Mouse (Mus musculus): ENCODE data around the gene Capn1. TPM values are rescaled to one million over a fixed set of nuclear protein-coding genes. Genes with fewer than 3 reads are reported as not detected.
"Not testable (repeated sequence)": the region's sequence is repeated elsewhere in the genome, so short reads cannot be mapped to it uniquely, and the experiment has no call there.

Gene Capn1
- polyA plus RNA-seq, 1 experiment from 2014 or later: 11.6 TPM

DNA sequence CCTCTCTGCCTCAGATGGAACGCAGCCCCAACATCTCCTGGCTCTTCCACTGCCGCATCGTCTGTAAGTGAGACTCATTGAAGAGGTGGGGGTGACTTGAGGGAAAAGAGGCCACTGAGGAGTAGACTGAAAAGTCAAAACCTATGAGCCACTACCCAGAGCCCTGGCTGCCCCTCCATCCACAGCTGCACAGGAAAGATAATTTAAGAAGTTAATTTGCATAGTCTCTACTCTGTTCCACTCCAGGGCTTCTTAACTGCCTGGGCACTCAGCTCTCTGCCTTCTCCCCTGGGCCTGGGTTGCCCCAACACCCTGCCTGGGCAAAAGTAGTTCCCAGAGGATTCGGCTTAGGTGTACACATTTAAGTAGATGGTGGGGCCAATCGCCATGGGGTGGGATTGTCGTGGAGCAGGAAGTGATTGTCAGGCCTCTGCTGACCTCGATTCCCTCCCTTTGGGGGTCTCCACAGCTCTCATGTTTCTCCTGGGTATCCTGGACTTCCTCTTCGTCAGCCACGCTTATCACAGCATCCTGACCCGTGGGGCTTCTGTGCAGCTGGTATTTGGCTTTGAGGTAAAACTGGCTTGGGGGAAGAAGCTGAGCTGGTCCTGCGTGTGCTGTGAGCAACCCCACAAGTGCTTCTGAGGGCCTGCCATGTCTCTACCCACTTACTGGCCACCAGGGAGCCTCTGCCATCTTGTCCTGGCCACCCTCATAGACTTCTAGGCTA lies 33.1 kb upstream of the Capn1 start:
- H3K27me3 ChIP-seq: no peaks in the 10 kb centered on the region
- WGBS: 86% methylated on average over 11 of the region's 11 CpGs
- H3K36me3 ChIP-seq: peaks cover 58% of the 10 kb centered on the region
- no peak overlapping the region for H3K4me2 ChIP-seq
- no peaks in the 10 kb centered on the region for H3K9me3 ChIP-seq
- no peak overlapping the region for H3K27ac ChIP-seq
- H3K4me3 ChIP-seq: no peak overlapping the region
- H3K9ac ChIP-seq: no peak overlapping the region
- H3K4me1 ChIP-seq: peaks cover 25% of the 10 kb centered on the region
- no peak for ATAC-seq (ENCODE audit: borderline replicate concordance, extremely low read depth, low FRiP score, low TSS enrichment)

DNA sequence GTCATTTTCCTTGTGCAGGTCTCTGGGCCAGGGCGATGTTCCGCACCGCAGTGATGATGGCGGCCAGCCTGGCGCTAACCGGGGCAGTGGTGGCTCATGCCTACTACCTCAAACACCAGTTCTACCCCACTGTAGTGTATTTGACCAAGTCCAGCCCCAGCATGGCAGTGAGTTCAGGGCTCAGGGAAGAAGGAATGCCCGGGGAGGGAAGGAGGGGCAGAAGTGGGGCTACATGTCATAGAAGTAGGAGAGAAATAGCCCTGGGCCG lies 32.1 kb upstream of the Capn1 start:
- Histone ChIP-seq H3K9ac (peak overlapping the region; percentile 89), H3K4me1 (peaks cover 25% of the 10 kb centered on the region), H3K36me3 (peaks cover 48% of the 10 kb centered on the region), H3K4me2 (peak overlapping the region; percentile 93), H3K27ac (no peak overlapping the region), H3K4me3 (peak overlapping the region; percentile 92), H3K9me3 (no peaks in the 10 kb centered on the region), H3K27me3 (no peaks in the 10 kb centered on the region)
- WGBS: 73% methylated on average over 8 of the region's 8 CpGs
- ATAC-seq (ENCODE audit: borderline replicate concordance, extremely low read depth, low FRiP score, low TSS enrichment): no peak

DNA sequence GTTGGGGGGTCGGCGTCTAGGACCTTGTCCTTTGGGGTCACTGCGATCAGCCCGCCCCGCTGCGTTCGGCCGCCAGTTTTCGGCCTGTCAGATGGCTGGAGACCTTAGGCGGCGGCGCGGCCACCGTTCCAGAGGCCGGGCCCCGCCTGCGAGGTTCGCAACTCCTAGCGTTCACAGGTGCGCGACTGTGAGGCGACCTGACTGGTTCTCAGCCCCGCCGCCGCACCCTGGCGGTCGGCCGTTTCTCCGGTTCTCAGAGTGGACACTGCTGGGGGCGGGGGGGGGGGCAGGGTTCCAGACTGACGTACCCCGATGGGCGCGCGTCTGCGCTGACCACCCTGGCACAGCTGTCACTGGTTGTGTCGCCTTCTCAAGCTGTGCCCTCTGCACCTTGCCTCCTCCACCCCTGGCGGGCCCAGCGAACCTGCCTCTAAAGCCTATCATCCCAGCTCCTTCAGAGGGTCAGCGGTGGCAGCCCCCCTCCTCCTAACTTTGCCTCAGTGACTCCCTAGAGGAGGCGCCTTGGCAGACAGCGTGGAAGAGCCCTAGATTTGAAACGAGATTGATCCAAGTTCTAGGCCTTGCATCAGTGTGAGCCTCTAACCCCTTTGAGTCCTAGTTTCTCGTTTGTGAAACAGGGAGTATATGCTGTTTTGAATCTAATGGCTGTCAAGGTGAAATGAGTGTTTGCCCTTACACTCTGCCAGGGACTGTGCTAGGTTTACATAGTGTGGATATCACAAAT lies 31.6 kb upstream of the Capn1 start:
- peak overlapping the region; percentile 89 for H3K9ac ChIP-seq
- H3K4me2 ChIP-seq: peak overlapping the region; percentile 93
- H3K4me1 ChIP-seq: peaks cover 25% of the 10 kb centered on the region
- H3K4me3 ChIP-seq: peak overlapping the region; percentile 92
- H3K27ac ChIP-seq: peak overlapping the region; percentile 98
- H3K27me3 ChIP-seq: no peaks in the 10 kb centered on the region
- no peaks in the 10 kb centered on the region for H3K9me3 ChIP-seq
- WGBS: 2% methylated on average over 36 of the region's 44 CpGs
- peaks cover 42% of the 10 kb centered on the region for H3K36me3 ChIP-seq
- ATAC-seq (ENCODE audit: borderline replicate concordance, extremely low read depth, low FRiP score, low TSS enrichment): peak; percentile 12; the same call in 1 of the 2 replicates

DNA sequence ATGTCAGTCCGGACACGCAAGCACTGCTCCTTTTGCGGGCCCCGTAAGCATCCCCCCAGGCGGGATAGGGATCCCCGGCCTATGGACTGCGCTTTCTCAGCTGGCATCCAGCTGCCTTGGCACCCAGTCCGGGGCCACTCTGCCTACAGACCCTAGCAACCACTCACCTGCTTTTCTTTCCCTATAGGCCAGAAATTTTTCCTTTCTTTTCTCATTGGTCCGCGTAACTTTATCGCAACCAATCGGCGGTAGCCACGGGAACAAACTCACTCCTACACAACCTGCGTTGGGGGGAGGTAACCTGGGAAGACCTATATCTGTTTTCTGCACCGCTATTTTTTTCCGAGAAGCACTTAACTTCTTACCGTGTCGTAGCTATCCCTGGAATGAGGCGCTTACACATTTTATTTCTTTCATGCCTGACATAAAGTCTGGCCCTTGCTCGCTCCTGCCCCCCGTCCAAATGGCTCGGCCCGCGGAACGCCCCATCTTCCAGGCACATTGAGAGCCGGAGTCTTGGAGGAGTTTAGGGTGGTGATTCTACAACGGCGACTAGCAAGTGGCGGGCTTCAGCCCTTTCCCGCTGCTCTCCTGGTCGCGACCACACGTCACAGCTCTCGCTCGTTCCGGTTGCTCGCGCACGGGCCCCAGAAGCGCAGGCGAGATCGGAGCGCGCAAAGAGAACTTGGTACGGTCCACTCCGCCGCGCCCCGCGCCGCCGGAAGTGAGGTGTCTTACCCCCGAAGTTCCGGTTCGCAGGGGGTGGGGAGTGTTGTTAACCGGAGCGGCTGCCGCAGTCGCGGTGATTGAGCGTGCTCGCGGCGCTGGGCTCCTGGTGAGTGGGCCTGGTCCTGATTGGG lies 30.8 kb upstream of the Capn1 start, which contains the start of gene Syvn1:
Syvn1 (plus strand) TSS at position 283 of the 860 bp plus-strand sequence.
- Histone ChIP-seq H3K4me3 (peak within 1 kb of the TSS; percentile 92), H3K9ac (peak within 1 kb of the TSS; percentile 89), H3K4me2 (peak within 1 kb of the TSS; percentile 93), H3K9me3 (no peaks in the 10 kb centered on the region), H3K27me3 (no peaks in the 10 kb centered on the region), H3K27ac (peak within 1 kb of the TSS; percentile 98), H3K36me3 (peaks cover 34% of the 10 kb centered on the region), H3K4me1 (peaks cover 25% of the 10 kb centered on the region)
- under 1% methylated on average over 65 of the region's 65 CpGs for WGBS
- peak; percentile 90 for ATAC-seq (ENCODE audit: borderline replicate concordance, extremely low read depth, low FRiP score, low TSS enrichment)

DNA sequence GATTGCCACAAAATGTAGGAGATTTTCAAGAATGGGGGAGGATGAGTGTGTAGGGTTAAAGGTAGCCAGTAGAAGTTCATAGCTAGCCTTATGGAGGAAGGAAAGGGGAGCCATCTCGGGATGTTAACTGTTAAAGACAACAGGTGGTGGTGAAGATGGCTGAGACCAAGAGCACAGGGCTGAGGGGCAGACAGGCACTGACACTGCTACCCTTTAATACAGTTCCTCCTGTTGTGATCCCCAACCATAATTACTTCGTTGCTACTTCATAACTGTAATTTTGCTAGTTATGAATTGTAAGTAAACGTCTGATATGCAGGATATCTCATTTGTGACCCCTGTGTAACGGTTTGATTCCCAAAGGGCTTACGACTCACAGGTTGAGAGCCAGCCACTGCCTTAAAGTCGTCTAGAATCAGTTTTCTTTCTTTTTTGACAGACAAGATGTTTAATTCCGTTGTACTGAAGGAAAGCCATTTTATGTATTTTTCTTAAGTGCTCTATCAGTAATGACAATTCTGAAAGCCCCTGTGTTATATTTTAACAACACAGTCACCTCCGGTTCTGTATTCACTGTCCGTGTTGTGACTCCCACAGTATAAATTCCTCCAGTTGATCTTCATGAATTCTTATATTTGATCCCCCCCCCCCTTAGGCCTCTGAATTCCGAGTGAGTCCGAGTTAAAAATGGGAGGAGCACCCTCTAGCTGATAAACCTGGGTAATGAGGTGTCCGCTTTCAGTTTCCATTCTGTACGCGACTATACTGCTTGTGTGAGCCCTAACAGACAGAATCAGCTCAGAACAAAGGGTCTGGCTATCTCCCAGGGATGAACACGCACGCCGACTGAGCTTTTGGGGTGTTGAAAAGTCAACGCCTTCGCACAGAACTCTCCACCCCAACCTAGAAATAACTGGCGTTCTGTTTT lies 29.9 kb upstream of the Capn1 start:
- Histone ChIP-seq H3K9me3 (no peaks in the 10 kb centered on the region), H3K27me3 (no peaks in the 10 kb centered on the region), H3K4me2 (peak overlapping the region; percentile 93), H3K4me1 (peaks cover 25% of the 10 kb centered on the region), H3K36me3 (peaks cover 25% of the 10 kb centered on the region), H3K4me3 (peak overlapping the region; percentile 92), H3K9ac (peak overlapping the region; percentile 89), H3K27ac (peak overlapping the region; percentile 98)
- ATAC-seq (ENCODE audit: borderline replicate concordance, extremely low read depth, low FRiP score, low TSS enrichment): peak; percentile 21; the same call in 1 of the 2 replicates
- WGBS: 12% methylated on average over 20 of the region's 20 CpGs

DNA sequence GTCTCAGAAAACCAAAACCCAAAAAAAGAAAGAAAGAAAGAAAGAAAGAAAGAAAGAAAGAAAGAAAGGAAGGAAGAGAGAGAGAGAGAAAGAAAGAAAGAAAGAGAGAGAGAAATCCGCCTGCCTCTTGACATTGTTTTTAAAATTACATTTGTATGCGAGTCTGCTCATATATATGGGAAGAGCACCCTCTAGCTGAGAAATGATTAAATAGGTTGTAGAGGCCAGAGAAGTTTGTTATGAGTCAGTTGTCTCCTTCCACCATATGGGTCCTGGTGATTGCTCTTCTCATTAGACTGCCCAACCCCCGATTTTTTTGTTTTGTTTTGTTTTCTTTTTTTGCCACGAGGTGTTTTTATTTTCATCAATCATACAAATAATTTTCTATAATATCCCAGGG lies 28.4 kb upstream of the Capn1 start:
- not testable (repeated sequence) for H3K4me3 ChIP-seq; H3K4me2 ChIP-seq; H3K9me3 ChIP-seq; H3K27ac ChIP-seq; H3K9ac ChIP-seq; ATAC-seq (ENCODE audit: borderline replicate concordance, extremely low read depth, low FRiP score, low TSS enrichment); H3K27me3 ChIP-seq
- WGBS: 33% methylated on average over 4 of the region's 4 CpGs
- H3K36me3 ChIP-seq: peaks cover 10% of the 10 kb centered on the region
- H3K4me1 ChIP-seq: peaks cover 25% of the 10 kb centered on the region

DNA sequence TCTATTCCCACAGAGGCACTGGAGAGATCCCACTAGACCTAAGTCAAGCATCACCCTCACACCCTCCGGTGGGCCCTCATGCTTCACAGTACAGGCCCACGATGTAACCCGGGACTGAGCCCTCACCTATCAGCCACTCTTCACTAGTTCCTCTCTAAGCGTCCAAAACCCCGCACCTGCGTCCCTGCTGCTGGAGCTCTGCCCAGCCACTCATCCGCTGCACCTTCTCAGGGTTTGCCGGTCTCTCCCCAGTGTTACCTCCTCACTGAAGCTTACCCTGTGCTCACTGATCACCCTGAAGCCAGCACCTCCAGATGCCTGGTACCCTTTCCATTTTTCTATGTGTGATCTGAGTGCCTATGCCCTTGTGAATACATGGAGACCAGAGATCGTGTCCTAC lies 26.6 kb upstream of the Capn1 start:
- no peak overlapping the region for H3K4me2 ChIP-seq
- no peak overlapping the region for H3K4me3 ChIP-seq
- no peak overlapping the region for H3K27ac ChIP-seq
- H3K36me3 ChIP-seq: no peaks in the 10 kb centered on the region
- ATAC-seq (ENCODE audit: borderline replicate concordance, extremely low read depth, low FRiP score, low TSS enrichment): no peak
- H3K4me1 ChIP-seq: peaks cover 10% of the 10 kb centered on the region
- H3K9ac ChIP-seq: no peak overlapping the region
- no peaks in the 10 kb centered on the region for H3K9me3 ChIP-seq
- WGBS: 70% methylated on average over 9 of the region's 9 CpGs
- no peaks in the 10 kb centered on the region for H3K27me3 ChIP-seq

DNA sequence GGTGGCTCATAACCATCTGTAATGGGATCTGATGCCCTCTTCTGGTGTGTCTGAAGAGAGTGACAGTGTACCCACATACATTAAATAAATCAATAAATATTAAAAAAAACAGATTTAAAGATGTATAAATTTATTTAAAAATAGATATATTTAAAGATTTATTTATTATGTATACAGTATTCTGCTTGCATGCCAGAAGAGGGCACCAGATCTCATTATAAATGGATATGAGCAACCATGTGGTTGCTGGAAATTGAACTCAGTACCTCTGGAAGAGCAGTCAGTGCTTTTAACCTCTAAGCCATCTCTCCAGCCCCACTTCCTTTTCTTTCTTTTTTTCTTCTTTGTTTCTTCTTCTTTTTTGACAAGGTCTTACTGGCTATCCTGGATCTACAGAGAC lies 24.3 kb upstream of the Capn1 start:
- ATAC-seq (ENCODE audit: borderline replicate concordance, extremely low read depth, low FRiP score, low TSS enrichment): no peak
- H3K9ac ChIP-seq: no peak overlapping the region
- no peak overlapping the region for H3K4me3 ChIP-seq
- no peak overlapping the region for H3K27ac ChIP-seq
- H3K4me2 ChIP-seq: no peak overlapping the region
- H3K27me3 ChIP-seq: no peaks in the 10 kb centered on the region
- peaks cover 2% of the 10 kb centered on the region for H3K4me1 ChIP-seq
- H3K36me3 ChIP-seq: no peaks in the 10 kb centered on the region
- no peaks in the 10 kb centered on the region for H3K9me3 ChIP-seq

DNA sequence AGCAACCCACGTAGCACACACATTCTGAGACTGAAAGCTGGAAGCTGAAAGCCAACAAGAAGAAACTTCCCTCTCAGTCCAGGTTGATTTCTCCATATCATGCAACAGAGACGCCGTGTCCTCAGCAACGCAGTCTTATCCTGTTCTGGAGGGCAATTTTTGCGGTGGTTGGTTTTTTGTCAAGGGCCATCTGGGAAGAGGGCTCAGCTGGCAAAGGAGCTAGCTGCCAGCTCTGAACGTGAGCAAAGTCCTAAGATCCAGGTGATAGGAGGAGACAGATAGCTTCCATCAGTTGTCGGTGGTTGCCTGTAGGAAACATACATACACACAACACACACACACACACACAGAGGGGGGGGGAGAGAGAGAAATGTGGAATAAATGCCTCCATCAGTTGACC lies 22.6 kb upstream of the Capn1 start:
- H3K4me2 ChIP-seq: no peak overlapping the region
- H3K27me3 ChIP-seq: no peaks in the 10 kb centered on the region
- H3K9ac ChIP-seq: no peak overlapping the region
- WGBS: 73% methylated on average over 7 of the region's 7 CpGs
- H3K27ac ChIP-seq: no peak overlapping the region
- no peaks in the 10 kb centered on the region for H3K9me3 ChIP-seq
- no peak for ATAC-seq (ENCODE audit: borderline replicate concordance, extremely low read depth, low FRiP score, low TSS enrichment)
- H3K4me1 ChIP-seq: no peaks in the 10 kb centered on the region
- H3K4me3 ChIP-seq: no peak overlapping the region
- no peaks in the 10 kb centered on the region for H3K36me3 ChIP-seq

DNA sequence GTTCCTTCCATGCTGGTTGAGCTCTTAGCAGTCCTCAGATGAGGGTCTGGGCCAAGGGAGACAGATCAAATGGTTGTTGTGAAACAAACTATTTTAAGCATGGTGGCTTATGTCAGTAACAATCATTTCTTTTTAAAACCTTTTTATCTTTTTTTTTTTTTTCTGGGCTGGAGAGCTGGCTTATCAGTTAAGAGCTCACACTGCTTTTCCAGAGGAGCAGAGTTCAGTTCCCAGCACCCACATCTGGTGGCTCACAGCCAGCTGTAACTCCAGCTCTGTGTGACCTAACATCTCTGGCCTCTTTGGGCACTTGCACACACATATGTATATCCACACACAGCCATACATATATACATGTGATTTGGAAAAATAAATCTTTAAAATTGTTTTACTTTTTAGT lies 22.0 kb upstream of the Capn1 start:
- Histone ChIP-seq H3K9ac (no peak overlapping the region), H3K27me3 (no peaks in the 10 kb centered on the region), H3K4me1 (no peaks in the 10 kb centered on the region), H3K4me3 (no peak overlapping the region), H3K9me3 (no peaks in the 10 kb centered on the region), H3K36me3 (no peaks in the 10 kb centered on the region), H3K27ac (no peak overlapping the region), H3K4me2 (no peak overlapping the region)
- ATAC-seq (ENCODE audit: borderline replicate concordance, extremely low read depth, low FRiP score, low TSS enrichment): no peak

DNA sequence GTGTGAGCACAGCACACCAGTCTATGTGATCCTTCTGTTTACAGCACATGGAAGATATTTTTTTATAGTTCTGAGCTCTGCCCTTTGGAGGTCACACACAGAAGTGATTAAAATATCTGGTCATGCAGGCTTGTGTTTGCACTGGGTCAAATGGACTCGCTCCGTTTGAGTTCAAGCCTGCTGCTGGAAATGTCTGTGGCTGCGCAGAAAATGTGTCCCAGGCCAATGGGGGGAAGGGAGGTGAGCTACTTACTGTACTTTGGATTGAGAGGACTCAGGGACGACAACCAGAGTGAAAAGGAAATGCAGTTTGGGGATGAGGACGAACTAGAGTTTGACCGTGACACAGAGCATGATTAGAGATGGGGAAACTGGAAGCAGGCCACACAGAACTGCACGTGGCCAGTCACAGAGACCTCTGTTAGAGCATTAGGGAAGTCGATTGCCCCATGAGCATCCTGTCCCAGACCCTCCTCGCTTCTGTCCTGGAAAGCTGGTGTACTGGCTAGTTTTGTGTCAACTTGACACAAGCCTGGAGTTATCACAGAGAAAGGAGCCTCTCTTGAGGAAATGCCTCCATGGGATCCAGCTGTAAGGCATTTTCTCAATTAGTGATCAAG lies 20.4 kb upstream of the Capn1 start:
- H3K4me1 ChIP-seq: no peaks in the 10 kb centered on the region
- no peak overlapping the region for H3K4me2 ChIP-seq
- H3K9me3 ChIP-seq: no peaks in the 10 kb centered on the region
- no peaks in the 10 kb centered on the region; the same call in 1 of the 2 replicates for H3K27me3 ChIP-seq
- no peaks in the 10 kb centered on the region for H3K36me3 ChIP-seq
- H3K27ac ChIP-seq: no peak overlapping the region
- no peak overlapping the region for H3K9ac ChIP-seq
- H3K4me3 ChIP-seq: no peak overlapping the region
- 68% methylated on average over 9 of the region's 9 CpGs for WGBS
- ATAC-seq (ENCODE audit: borderline replicate concordance, extremely low read depth, low FRiP score, low TSS enrichment): no peak

Data from lung, embryonic 15.5 days (tissue).